Mouse (Mus musculus) limb, embryonic 11.5 days (tissue): ENCODE measurements around the gene 1700025G04Rik. TPM values are rescaled to one million over a fixed set of nuclear protein-coding genes. Genes with fewer than 3 reads are reported as not detected.
"Not testable (repeated sequence)": the region's sequence is repeated elsewhere in the genome, so short reads cannot be mapped to it uniquely, and the experiment has no call there.

Experiments used
- ATAC-seq: fragments of 200-750 bp; cut with Nextera tagmentation; 2 replicates; pipeline ENCODE4 v1.8.0; 2017; ENCODE audit warnings: low read depth; ENCODE audit not compliant: insufficient number of reproducible peaks, low FRiP score, low TSS enrichment
- DNase-seq: peaks from one replicate; pipeline ENCODE4 v3.0.0-alpha.2; 2015; ENCODE audit warnings: low spot score
- H3K27ac ChIP-seq: fragments of 300-500 bp; sonication (generic); replicated peaks from 2 replicates; pipeline ENCODE4 v1.5.1; 2014; ENCODE audit warnings: low read depth, mild to moderate bottlenecking, low read length
- H3K27me3 ChIP-seq: fragments of 300-500 bp; sonication (generic); 2 replicates; pipeline ENCODE4 v1.6.1; 2014; ENCODE audit warnings: mild to moderate bottlenecking, low read length, mixed read lengths; ENCODE audit not compliant: control insufficient read depth, insufficient read depth
- H3K36me3 ChIP-seq: fragments of 300-500 bp; sonication (generic); 2 replicates; pipeline ENCODE4 v1.6.1; 2014; ENCODE audit warnings: mild to moderate bottlenecking, low read length, moderate library complexity, mixed read lengths; ENCODE audit not compliant: control insufficient read depth, insufficient read depth
- H3K4me1 ChIP-seq: fragments of 300-500 bp; sonication (generic); 2 replicates; pipeline ENCODE4 v1.6.1; 2014; ENCODE audit warnings: low read length, mixed read lengths; ENCODE audit not compliant: control insufficient read depth, insufficient read depth
- H3K4me2 ChIP-seq: fragments of 300-500 bp; sonication (generic); 2 replicates; pipeline ENCODE4 v1.6.1; 2014; ENCODE audit warnings: low read depth, mild to moderate bottlenecking, moderate library complexity; ENCODE audit not compliant: severe bottlenecking
- H3K4me3 ChIP-seq: fragments of 300-500 bp; sonication (generic); 2 replicates; pipeline ENCODE4 v1.5.1; 2014; ENCODE audit warnings: low read depth, low read length
- H3K9ac ChIP-seq: fragments of 300-500 bp; sonication (generic); 2 replicates; pipeline ENCODE4 v1.6.1; 2014; ENCODE audit warnings: mild to moderate bottlenecking, low read length
- H3K9me3 ChIP-seq: fragments of 300-500 bp; sonication (generic); 2 replicates; pipeline ENCODE4 v1.6.1; 2016; ENCODE audit warnings: low read length; ENCODE audit not compliant: control insufficient read depth
- WGBS: fragments of 180-500 bp; shearing (Covaris S2); extraction: QIAGEN DNeasy Blood & Tissue Kit; methylation state at CpG from one replicate; pipeline ENCODE4 v1.1.7; 2014; 5-methylcytosine and 5-hydroxymethylcytosine counted together
- polyA plus RNA-seq: library from polyadenylated mRNA; unstranded; fragments of >200 nt; fragmentation: Nextera tagmentation; extraction: Ambion mirVana; gene quantifications from 2 replicates; pipeline ENCODE4 v1.2.1, GENCODE M21; 2014

The 1700025G04Rik gene
- polyA plus RNA-seq, 1 experiment from 2014 or later, result 18.6 TPM

GRCm38 (mm10) chr1:151851051-151851848, 238.7 kb downstream of the 1700025G04Rik start:
- no peak overlapping the region for H3K9ac ChIP-seq
- no peak overlapping the region for H3K4me2 ChIP-seq
- no peaks in the 10 kb centered on the region for H3K27me3 ChIP-seq
- no peak overlapping the region for H3K4me3 ChIP-seq
- ATAC-seq, result no peak
- no peaks in the 10 kb centered on the region for H3K9me3 ChIP-seq
- 90% methylated on average over 20 of the region's 20 CpGs for WGBS
- no peak overlapping the region for H3K27ac ChIP-seq
- no peaks in the 10 kb centered on the region for H3K36me3 ChIP-seq
- no peak for DNase-seq
- peaks cover 3% of the 10 kb centered on the region; the same call in 1 of the 2 replicates for H3K4me1 ChIP-seq

GRCm38 (mm10) chr1:151849993-151850608, 239.8 kb downstream of the 1700025G04Rik start:
- Histone ChIP-seq H3K4me2 (no peak overlapping the region), H3K4me1 (peaks cover 3% of the 10 kb centered on the region; the same call in 1 of the 2 replicates), H3K9me3 (no peaks in the 10 kb centered on the region), H3K36me3 (no peaks in the 10 kb centered on the region), H3K27ac (no peak overlapping the region), H3K27me3 (no peaks in the 10 kb centered on the region), H3K9ac (no peak overlapping the region), H3K4me3 (no peak overlapping the region)
- DNase-seq (no peak), ATAC-seq (no peak)
- WGBS, result 69% methylated on average over 16 of the region's 16 CpGs

GRCm38 (mm10) chr1:151848286-151848685, 241.6 kb downstream of the 1700025G04Rik start:
- no peaks in the 10 kb centered on the region for H3K36me3 ChIP-seq
- ATAC-seq (no peak), DNase-seq (no peak)
- no peak overlapping the region for H3K27ac ChIP-seq
- 89% methylated on average over 2 of the region's 2 CpGs for WGBS
- no peak overlapping the region for H3K9ac ChIP-seq
- no peak overlapping the region for H3K4me3 ChIP-seq
- no peak overlapping the region for H3K4me2 ChIP-seq
- H3K4me1 ChIP-seq, result peaks cover 3% of the 10 kb centered on the region; the same call in 1 of the 2 replicates
- H3K9me3 ChIP-seq, result no peaks in the 10 kb centered on the region
- H3K27me3 ChIP-seq, result no peaks in the 10 kb centered on the region

GRCm38 (mm10) chr1:151845926-151846782, 243.8 kb downstream of the 1700025G04Rik start:
- Histone ChIP-seq H3K27me3 (no peaks in the 10 kb centered on the region), H3K4me3 (no peak overlapping the region), H3K4me2 (no peak overlapping the region), H3K9ac (no peak overlapping the region), H3K4me1 (peaks cover 3% of the 10 kb centered on the region; the same call in 1 of the 2 replicates), H3K9me3 (no peaks in the 10 kb centered on the region), H3K27ac (no peak overlapping the region), H3K36me3 (no peaks in the 10 kb centered on the region)
- ATAC-seq, result no peak
- WGBS, result 60% methylated on average over 19 of the region's 19 CpGs
- DNase-seq, result no peak

- WGBS, result 74% methylated on average over 17 of the region's 17 CpGs
- Histone ChIP-seq H3K4me3 (no peak overlapping the region), H3K9ac (no peak overlapping the region), H3K27ac (no peak overlapping the region), H3K4me2 (no peak overlapping the region), H3K36me3 (no peaks in the 10 kb centered on the region), H3K4me1 (peaks cover 3% of the 10 kb centered on the region; the same call in 1 of the 2 replicates), H3K9me3 (no peaks in the 10 kb centered on the region), H3K27me3 (no peaks in the 10 kb centered on the region)
- no peak for DNase-seq
- no peak for ATAC-seq
Observed at GRCm38 (mm10) chr1:151845252-151845832, 244.6 kb downstream of the 1700025G04Rik start.

GRCm38 (mm10) chr1:151840345-151840744, 249.6 kb downstream of the 1700025G04Rik start:
- not testable (repeated sequence) for H3K36me3 ChIP-seq, H3K9ac ChIP-seq, H3K9me3 ChIP-seq, ATAC-seq, H3K4me3 ChIP-seq, H3K27ac ChIP-seq, H3K27me3 ChIP-seq, DNase-seq, H3K4me1 ChIP-seq, H3K4me2 ChIP-seq
- WGBS, result 82% methylated on average over 1 of the region's 1 CpGs

GRCm38 (mm10) chr1:151835261-151835660, 254.7 kb downstream of the 1700025G04Rik start:
- Histone ChIP-seq H3K9ac (no peak overlapping the region), H3K9me3 (no peaks in the 10 kb centered on the region), H3K4me3 (no peak overlapping the region), H3K27me3 (no peaks in the 10 kb centered on the region), H3K36me3 (no peaks in the 10 kb centered on the region), H3K4me2 (no peak overlapping the region), H3K27ac (no peak overlapping the region), H3K4me1 (no peaks in the 10 kb centered on the region)
- 92% methylated on average over 4 of the region's 4 CpGs for WGBS
- ATAC-seq (no peak), DNase-seq (no peak)

GRCm38 (mm10) chr1:151831791-151832190, 258.1 kb downstream of the 1700025G04Rik start:
- Histone ChIP-seq H3K27me3 (no peaks in the 10 kb centered on the region), H3K4me3 (no peak overlapping the region), H3K4me2 (no peak overlapping the region), H3K9me3 (no peaks in the 10 kb centered on the region), H3K9ac (no peak overlapping the region), H3K4me1 (no peaks in the 10 kb centered on the region), H3K27ac (no peak overlapping the region), H3K36me3 (no peaks in the 10 kb centered on the region)
- 81% methylated on average over 3 of the region's 3 CpGs for WGBS
- DNase-seq (no peak), ATAC-seq (no peak)
